Mouse (Mus musculus) CD4-positive helper T cell, adult 2 months (primary cell): Measurements from ENCODE around the gene Atp6ap1l.

Experiments
- DNase-seq: peaks from one replicate; pipeline ENCODE4 v3.0.0-alpha.2; 2012; ENCODE audit warnings: low read depth, missing footprints, low spot score

Gene Atp6ap1l

GRCm38 (mm10) chr13:90886568-90886983, 18.6 kb downstream of the Atp6ap1l start:
- DNase-seq: peak; percentile 55

GRCm38 (mm10) chr13:90885856-90886532, 19.2 kb downstream of the Atp6ap1l start:
- no peak for DNase-seq

GRCm38 (mm10) chr13:90881727-90882429, 23.3 kb downstream of the Atp6ap1l start:
- DNase-seq: no peak

- DNase-seq: no peak
Measured at GRCm38 (mm10) chr13:90871579-90871978, 33.6 kb downstream of the Atp6ap1l start.

- no peak for DNase-seq
Measured at GRCm38 (mm10) chr13:90869157-90869556, 36.0 kb downstream of the Atp6ap1l start.

GRCm38 (mm10) chr13:90862138-90862537, 43.0 kb downstream of the Atp6ap1l start:
- no peak for DNase-seq

GRCm38 (mm10) chr13:90860888-90861431, 44.2 kb downstream of the Atp6ap1l start:
- no peak for DNase-seq

GRCm38 (mm10) chr13:90852727-90853630, 52.2 kb downstream of the Atp6ap1l start:
- DNase-seq: no peak

- DNase-seq: no peak
Measured at GRCm38 (mm10) chr13:90851795-90852194, 53.4 kb downstream of the Atp6ap1l start.

- no peak for DNase-seq
Measured at GRCm38 (mm10) chr13:90844191-90844590, 61.0 kb downstream of the Atp6ap1l start.

- no peak for DNase-seq
Measured at GRCm38 (mm10) chr13:90843412-90843811, 61.7 kb downstream of the Atp6ap1l start.

- no peak for DNase-seq
Measured at GRCm38 (mm10) chr13:90841213-90841553, 64.0 kb downstream of the Atp6ap1l start.

GRCm38 (mm10) chr13:90840530-90841212, 64.5 kb downstream of the Atp6ap1l start:
- peak; percentile 44 for DNase-seq

- no peak for DNase-seq
Measured at GRCm38 (mm10) chr13:90833641-90834207, 71.4 kb downstream of the Atp6ap1l start.
